Mouse (Mus musculus): ENCODE data around the gene Trim21. TPM values are rescaled to one million over a fixed set of nuclear protein-coding genes. Genes with fewer than 3 reads are reported as not detected.

Trim21 gene
- polyA plus RNA-seq (2012; rRNA removed): 3.7 and 4.5 TPM in 2 replicates

- peaks cover 4% of the 10 kb centered on the region; the same call in 1 of the 2 replicates for H3K36me3 ChIP-seq (ENCODE audit: control insufficient read depth, insufficient read depth, low read length)
- WGBS: 9% methylated on average over 10 of the region's 10 CpGs
- H3K27ac ChIP-seq (ENCODE audit: insufficient read depth, low read depth, low read length): peak within 1 kb of the TSS; percentile 6; the same call in 1 of the 2 replicates
- DNase-seq: peak; percentile 96
- peak within 1 kb of the TSS; percentile 58 for H3K4me3 ChIP-seq (ENCODE audit: insufficient read depth, low read depth, low read length)
- H3K27me3 ChIP-seq (replicated peaks; ENCODE audit: control insufficient read depth, insufficient read depth, low read length): no peaks in the 10 kb centered on the region
- H3K4me1 ChIP-seq (ENCODE audit: control insufficient read depth, insufficient read depth, low read length): no peaks in the 10 kb centered on the region
- no peak for TF ChIP-seq CTCF (conservative IDR thresholded peaks at IDR 0.05; ENCODE audit: insufficient read depth, insufficient read length, low read depth, low read length)
Observed at GRCm38 (mm10) chr7:102564999-102565997, at the start of gene Trim21. Trim21 (minus strand) TSS chr7:102565486.

DNA sequence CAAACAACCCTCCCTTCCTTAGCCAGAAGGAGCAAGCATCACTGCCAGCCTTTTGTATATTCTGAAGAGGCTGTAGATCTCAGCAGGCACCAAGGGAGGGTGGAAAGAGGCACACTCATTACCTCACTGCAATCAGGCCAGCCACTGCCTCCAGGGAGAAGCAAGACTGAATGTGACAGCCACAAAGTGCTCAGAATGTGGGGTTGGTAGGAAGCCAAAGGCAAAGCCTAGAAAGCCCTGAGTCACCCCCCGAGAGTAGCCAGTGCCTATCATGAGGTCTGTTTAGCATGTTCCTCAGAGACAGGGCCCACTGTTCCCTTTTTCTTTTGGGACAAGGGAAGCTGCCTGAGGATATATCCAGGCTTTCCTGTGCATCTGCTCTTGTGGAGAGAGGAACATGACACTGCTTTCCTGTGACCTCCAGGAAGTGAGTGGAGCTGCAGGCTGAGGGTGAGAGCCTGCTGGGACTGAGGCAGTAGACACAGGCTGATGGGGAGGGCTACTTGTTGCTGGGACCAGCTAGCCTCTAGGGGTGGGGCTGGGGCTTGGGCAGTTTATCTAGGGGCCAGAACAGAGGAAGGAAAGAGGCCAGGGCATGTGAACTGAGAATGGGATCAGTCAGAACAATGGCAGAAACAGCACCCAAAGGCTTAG, 32.2 kb upstream of the Trim21 start, which contains the start of gene Olfr552:
Olfr552 (plus strand) TSS at position 393 of the 654 bp plus-strand sequence.
- no peak within 1 kb of the TSS for H3K27ac ChIP-seq (ENCODE audit: insufficient read depth, low read depth, low read length)
- WGBS: 70% methylated on average over 1 of the region's 1 CpGs
- no peak within 1 kb of the TSS for H3K4me3 ChIP-seq (ENCODE audit: insufficient read depth, low read depth, low read length)
- no peaks in the 10 kb centered on the region; the same call in 1 of the 2 replicates for H3K27me3 ChIP-seq (replicated peaks; ENCODE audit: control insufficient read depth, insufficient read depth, low read length)
- DNase-seq: no peak
- no peaks in the 10 kb centered on the region for H3K36me3 ChIP-seq (ENCODE audit: control insufficient read depth, insufficient read depth, low read length)
- H3K4me1 ChIP-seq (ENCODE audit: control insufficient read depth, insufficient read depth, low read length): no peaks in the 10 kb centered on the region
- no peak for TF ChIP-seq CTCF (conservative IDR thresholded peaks at IDR 0.05; ENCODE audit: insufficient read depth, insufficient read length, low read depth, low read length)
- TF ChIP-seq POLR2A (IDR thresholded peaks at IDR 0.05; ENCODE audit: low read depth, low read length): no peak

DNA sequence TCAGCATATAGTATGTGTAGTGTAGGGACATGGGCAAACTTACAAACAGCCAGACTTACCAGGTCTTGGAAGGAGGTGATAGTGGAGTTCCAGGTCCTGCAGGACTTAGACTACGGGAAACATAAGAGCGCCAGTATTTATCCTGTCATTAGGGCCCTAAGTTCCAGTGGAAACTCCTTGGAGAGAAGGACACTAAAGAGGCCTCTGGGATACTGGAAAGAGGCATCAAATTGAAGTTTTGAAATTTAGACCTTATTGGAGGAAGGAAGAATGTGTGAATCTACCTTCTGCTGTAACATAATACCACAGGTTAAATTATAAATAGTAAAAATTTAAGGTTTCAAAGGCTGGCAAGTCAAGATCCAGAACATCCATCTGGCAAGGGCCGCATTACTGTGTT, 26.5 kb upstream of the Trim21 start, which contains the start of gene Olfr551:
Olfr551 (minus strand) TSS at position 101 of the 400 bp plus-strand sequence.
- H3K27me3 ChIP-seq (replicated peaks; ENCODE audit: control insufficient read depth, insufficient read depth, low read length): no peaks in the 10 kb centered on the region; the same call in 1 of the 2 replicates
- no peak for DNase-seq
- H3K4me3 ChIP-seq (ENCODE audit: insufficient read depth, low read depth, low read length): no peak within 1 kb of the TSS
- TF ChIP-seq CTCF (conservative IDR thresholded peaks at IDR 0.05; ENCODE audit: insufficient read depth, insufficient read length, low read depth, low read length): no peak
- TF ChIP-seq POLR2A (IDR thresholded peaks at IDR 0.05; ENCODE audit: low read depth, low read length): no peak
- H3K36me3 ChIP-seq (ENCODE audit: control insufficient read depth, insufficient read depth, low read length): no peaks in the 10 kb centered on the region
- H3K4me1 ChIP-seq (ENCODE audit: control insufficient read depth, insufficient read depth, low read length): no peaks in the 10 kb centered on the region
- WGBS: 91% methylated on average over 3 of the region's 3 CpGs
- no peak within 1 kb of the TSS for H3K27ac ChIP-seq (ENCODE audit: insufficient read depth, low read depth, low read length)

DNA sequence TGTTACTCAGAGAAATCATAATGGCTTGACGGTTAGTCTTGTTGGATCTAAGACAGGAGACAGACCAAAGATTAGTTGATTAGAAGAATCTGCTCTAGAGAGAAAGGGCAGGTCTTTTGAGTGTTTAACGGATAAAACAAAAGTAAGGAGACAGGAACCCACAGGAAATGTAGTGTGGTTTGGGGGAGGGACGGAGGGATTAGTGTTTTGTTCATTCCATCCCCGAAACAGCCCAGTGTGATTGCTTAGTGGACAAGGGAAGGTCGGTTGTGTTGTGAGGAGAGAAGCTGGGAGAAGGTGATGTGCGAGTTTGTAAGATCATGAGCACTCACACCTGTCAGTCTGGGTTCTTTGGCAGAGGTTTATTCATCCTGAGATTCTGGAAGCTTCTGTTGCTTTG, 10.7 kb upstream of the Trim21 start:
- TF ChIP-seq CTCF (conservative IDR thresholded peaks at IDR 0.05; ENCODE audit: insufficient read depth, insufficient read length, low read depth, low read length): no peak
- TF ChIP-seq POLR2A (IDR thresholded peaks at IDR 0.05; ENCODE audit: low read depth, low read length): no peak
- no peaks in the 10 kb centered on the region for H3K36me3 ChIP-seq (ENCODE audit: control insufficient read depth, insufficient read depth, low read length)
- no peaks in the 10 kb centered on the region for H3K27me3 ChIP-seq (replicated peaks; ENCODE audit: control insufficient read depth, insufficient read depth, low read length)
- H3K4me3 ChIP-seq (ENCODE audit: insufficient read depth, low read depth, low read length): no peak overlapping the region
- DNase-seq: no peak
- no peak overlapping the region for H3K27ac ChIP-seq (ENCODE audit: insufficient read depth, low read depth, low read length)
- 60% methylated on average over 6 of the region's 6 CpGs for WGBS
- no peaks in the 10 kb centered on the region for H3K4me1 ChIP-seq (ENCODE audit: control insufficient read depth, insufficient read depth, low read length)

- Histone ChIP-seq H3K4me3 (ENCODE audit: insufficient read depth, low read depth, low read length) (no peak overlapping the region), H3K27ac (ENCODE audit: insufficient read depth, low read depth, low read length) (no peak overlapping the region), H3K4me1 (ENCODE audit: control insufficient read depth, insufficient read depth, low read length) (no peaks in the 10 kb centered on the region), H3K27me3 (replicated peaks; ENCODE audit: control insufficient read depth, insufficient read depth, low read length) (no peaks in the 10 kb centered on the region), H3K36me3 (ENCODE audit: control insufficient read depth, insufficient read depth, low read length) (no peaks in the 10 kb centered on the region)
- TF ChIP-seq CTCF (conservative IDR thresholded peaks at IDR 0.05; ENCODE audit: insufficient read depth, insufficient read length, low read depth, low read length): no peak
- TF ChIP-seq POLR2A (IDR thresholded peaks at IDR 0.05; ENCODE audit: low read depth, low read length): no peak
- 85% methylated on average over 3 of the region's 3 CpGs for WGBS
- DNase-seq: no peak
Observed at GRCm38 (mm10) chr7:102573174-102573830, 8.0 kb upstream of the Trim21 start.

DNA sequence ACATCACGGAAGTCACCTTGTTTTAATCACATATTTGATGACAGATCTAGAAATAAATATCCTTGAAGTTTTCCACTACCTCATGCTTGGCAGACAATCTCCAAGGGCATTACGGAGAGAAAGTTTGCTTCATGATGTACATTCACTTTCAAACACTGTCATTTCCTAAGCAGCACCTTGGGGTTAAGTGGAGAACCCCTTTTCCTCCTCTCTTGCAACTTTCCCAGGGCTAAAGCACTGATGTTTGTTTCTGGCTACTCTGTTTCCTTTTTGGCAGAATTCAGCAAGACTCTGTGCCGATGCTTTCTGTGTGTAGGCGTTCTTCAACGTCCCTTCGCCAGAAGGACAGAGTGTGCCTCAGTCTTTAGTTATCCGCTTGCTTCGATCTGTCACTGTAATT, 5.9 kb upstream of the Trim21 start, which contains the start of gene Olfr550:
Olfr550 (plus strand) TSS at position 301 of the 400 bp plus-strand sequence.
- H3K27me3 ChIP-seq (replicated peaks; ENCODE audit: control insufficient read depth, insufficient read depth, low read length): no peaks in the 10 kb centered on the region
- TF ChIP-seq CTCF (conservative IDR thresholded peaks at IDR 0.05; ENCODE audit: insufficient read depth, insufficient read length, low read depth, low read length) (no peak), POLR2A (IDR thresholded peaks at IDR 0.05; ENCODE audit: low read depth, low read length) (no peak)
- H3K4me3 ChIP-seq (ENCODE audit: insufficient read depth, low read depth, low read length): no peak within 1 kb of the TSS
- no peaks in the 10 kb centered on the region for H3K4me1 ChIP-seq (ENCODE audit: control insufficient read depth, insufficient read depth, low read length)
- H3K36me3 ChIP-seq (ENCODE audit: control insufficient read depth, insufficient read depth, low read length): no peaks in the 10 kb centered on the region
- DNase-seq: no peak
- WGBS: 82% methylated on average over 8 of the region's 8 CpGs
- no peak within 1 kb of the TSS for H3K27ac ChIP-seq (ENCODE audit: insufficient read depth, low read depth, low read length)
